Mouse (Mus musculus) ES-E14 (cell line): ENCODE results near the gene Zmiz1. TPM values are rescaled to one million over a fixed set of nuclear protein-coding genes. Genes with fewer than 3 reads are reported as not detected.

Experiments
- DNase-seq: peaks from one replicate; pipeline ENCODE4 v3.0.0-alpha.2; 2013; ENCODE audit warnings: low read depth, low spot score
- H3K27ac ChIP-seq: 2 replicates; pipeline ENCODE4 v1.5.1; 2012; ENCODE audit warnings: low read depth, mild to moderate bottlenecking, low read length, moderate library complexity, mixed read lengths; ENCODE audit not compliant: poor library complexity, insufficient read depth, severe bottlenecking
- H3K36me3 ChIP-seq: 2 replicates; pipeline ENCODE4 v1.6.1; 2012; ENCODE audit warnings: mild to moderate bottlenecking, low read length, moderate library complexity, mixed read lengths; ENCODE audit not compliant: control insufficient read depth, poor library complexity, insufficient read depth, severe bottlenecking
- H3K4me1 ChIP-seq, 2 experiments: fragments of 150-350 bp in 1 of 2; sonication (generic) in 1 of 2; 2 replicates each; pipeline ENCODE4 v1.6.1; 2012; ENCODE audit warnings: low read length in 2 of 2, mild to moderate bottlenecking in 1 of 2, mixed read lengths in 1 of 2; ENCODE audit not compliant: control insufficient read depth in 2 of 2, insufficient read depth in 2 of 2, poor library complexity in 1 of 2
- H3K4me3 ChIP-seq, 2 experiments: fragments of 150-350 bp in 1 of 2; sonication (generic) in 1 of 2; 2 replicates each; pipeline ENCODE4 v1.5.1; 2012; ENCODE audit warnings: low read length in 2 of 2, low read depth in 1 of 2, mild to moderate bottlenecking in 1 of 2, mixed read lengths in 1 of 2; ENCODE audit not compliant: insufficient read depth in 1 of 2, poor library complexity in 1 of 2, severe bottlenecking in 1 of 2
- H3K9ac ChIP-seq: 2 replicates; pipeline ENCODE4 v1.6.1; 2012; ENCODE audit warnings: low read depth, mild to moderate bottlenecking, low read length, mixed read lengths; ENCODE audit not compliant: poor library complexity, insufficient read depth, severe bottlenecking
- H3K9me3 ChIP-seq: fragments of 150-350 bp; sonication (generic); 2 replicates; pipeline ENCODE4 v1.6.1; 2012; ENCODE audit warnings: low read depth, mild to moderate bottlenecking, low read length; ENCODE audit not compliant: control insufficient read depth, insufficient read depth
- CHD2 ChIP-seq: IDR thresholded peaks from 2 replicates; pipeline ENCODE4 v1.6.1; 2014; ENCODE audit warnings: mild to moderate bottlenecking, low read depth, low read length, inconsistent platforms
- HCFC1 ChIP-seq: IDR thresholded peaks from 2 replicates; pipeline ENCODE4 v1.6.1; 2012; ENCODE audit warnings: low read length, inconsistent platforms, borderline replicate concordance; ENCODE audit not compliant: insufficient read depth
- MAFK ChIP-seq: IDR thresholded peaks from 2 replicates; pipeline ENCODE4 v1.6.1; 2014; ENCODE audit warnings: mild to moderate bottlenecking, low read depth, low read length, inconsistent platforms; ENCODE audit not compliant: insufficient read depth
- ZC3H11A ChIP-seq: IDR thresholded peaks from 2 replicates; pipeline ENCODE4 v1.6.1; 2012; ENCODE audit warnings: low read depth, mild to moderate bottlenecking, inconsistent platforms, low read length, borderline replicate concordance
- ZNF384 ChIP-seq: IDR thresholded peaks from 2 replicates; pipeline ENCODE4 v1.6.1; 2012; ENCODE audit warnings: low read depth, low read length, inconsistent platforms
- in situ Hi-C, 2 experiments: fragments of 600-800 bp; cut with MboI; formaldehyde crosslinking; loops; one replicate each; pipeline ENCODE4 v1.15.1; 2025; ENCODE audit warnings: low sequenced_read_pairs in 2 of 2, inconsistent platforms in 1 of 2; ENCODE audit not compliant: unreplicated experiment in 2 of 2
- total RNA-seq: library from RNA; depleted of rRNA; stranded (reverse); fragments of 300-350 nt; gene quantifications from 2 replicates; pipeline ENCODE4 v1.2.3, GENCODE M21; 2012

Zmiz1 gene
- total RNA-seq, 1 experiment = 16.9 TPM

GRCm38 (mm10) chr14:25693888-25694568, 235.0 kb downstream of the Zmiz1 start, which contains the start of gene Ppif:
TSS of gene Ppif (plus strand) at chr14:25694154.
- DNase-seq = peak; percentile 88
- TF ChIP-seq ZC3H11A (0 out of 2 replicates have a peak, but pooled peaks have one; percentile 9), ZNF384 (no peak)
- no peaks in the 10 kb centered on the region for H3K9me3 ChIP-seq
- peaks cover 26% of the 10 kb centered on the region for H3K36me3 ChIP-seq
- peaks cover 0 to 14% of the 10 kb centered on the region in 2 experiments; a peak in 2 of 4 replicates for H3K4me1 ChIP-seq
- H3K27ac ChIP-seq = no peak within 1 kb of the TSS
- in situ Hi-C loops = no loop called here
- H3K4me3 ChIP-seq = peak within 1 kb of the TSS; percentile 73 to 91
- peak within 1 kb of the TSS; percentile 82 for H3K9ac ChIP-seq

GRCm38 (mm10) chr14:25694569-25694897, 235.5 kb downstream of the Zmiz1 start:
- Histone ChIP-seq H3K9ac (peak overlapping the region; percentile 82), H3K36me3 (peaks cover 31% of the 10 kb centered on the region), H3K4me1 (peaks cover 0 to 14% of the 10 kb centered on the region in 2 experiments; a peak in 2 of 4 replicates), H3K27ac (no peak overlapping the region), H3K4me3 (peak overlapping the region; percentile 73 to 91), H3K9me3 (no peaks in the 10 kb centered on the region)
- in situ Hi-C loops = no loop called here
- peak; percentile 25 for DNase-seq
- TF ChIP-seq ZC3H11A (no peak), ZNF384 (no peak), MAFK (no peak), HCFC1 (no peak), CHD2 (no peak)

GRCm38 (mm10) chr14:25695059-25695458, 236.1 kb downstream of the Zmiz1 start:
- in situ Hi-C loops = no loop called here
- Histone ChIP-seq H3K4me3 (peak overlapping the region; percentile 73 to 91), H3K9me3 (no peaks in the 10 kb centered on the region), H3K4me1 (peaks cover 0 to 14% of the 10 kb centered on the region in 2 experiments; a peak in 2 of 4 replicates), H3K36me3 (peaks cover 36% of the 10 kb centered on the region), H3K9ac (peak overlapping the region; percentile 82; the same call in 1 of the 2 replicates), H3K27ac (no peak overlapping the region)
- DNase-seq = no peak
- no peak for TF ChIP-seq MAFK
- TF ChIP-seq ZNF384 = no peak
- no peak for TF ChIP-seq CHD2
- no peak for TF ChIP-seq HCFC1
- TF ChIP-seq ZC3H11A = no peak

- DNase-seq = no peak
- Histone ChIP-seq H3K27ac (no peak overlapping the region), H3K9ac (no peak overlapping the region), H3K4me1 (peaks cover 0 to 14% of the 10 kb centered on the region in 2 experiments; a peak in 2 of 4 replicates), H3K9me3 (no peaks in the 10 kb centered on the region), H3K4me3 (no peak overlapping the region), H3K36me3 (peaks cover 36% of the 10 kb centered on the region)
- TF ChIP-seq ZNF384 = no peak
- TF ChIP-seq MAFK = no peak
- TF ChIP-seq ZC3H11A = no peak
- TF ChIP-seq CHD2 = no peak
- TF ChIP-seq HCFC1 = no peak
- in situ Hi-C loops = no loop called here
Observed at GRCm38 (mm10) chr14:25696356-25696755, 237.4 kb downstream of the Zmiz1 start.
